Mouse (Mus musculus) ES-Bruce4 (cell line): ENCODE measurements around the gene Padi1.

ENCODE experiments used
- CTCF ChIP-seq: IDR thresholded peaks from one replicate; pipeline ENCODE4 v1.8.1; 2011; ENCODE audit warnings: low read depth, low read length
- EP300 ChIP-seq: IDR thresholded peaks from 2 replicates; pipeline ENCODE4 v1.6.1; 2011; ENCODE audit warnings: low read depth, low read length; ENCODE audit not compliant: insufficient read depth

GRCm38 (mm10) chr4:140882981-140883380 is 37.4 kb upstream of the Padi1 start:
- no peak for TF ChIP-seq CTCF
- TF ChIP-seq EP300: no peak
